Mouse (Mus musculus): ENCODE measurements at regions not wholly inside any gene's neighbourhood (a gene's known extent, or its start where the extent isn't known, plus 50 kb on each side); places are given as distances from the start of the nearest gene placed in this dataset.
"Not testable (repeated sequence)": the region's sequence is repeated elsewhere in the genome, so short reads cannot be mapped to it uniquely, and the experiment has no call there.

- no peaks in the 10 kb centered on the region for H3K27me3 ChIP-seq
Measured at GRCm38 (mm10) chr11:52460190-52460780, 64.1 kb downstream of the 9530068E07Rik start.

GRCm38 (mm10) chr11:52471128-52471527 is 74.9 kb downstream of the 9530068E07Rik start:
- not testable (repeated sequence) for H3K4me2 ChIP-seq; H3K27me3 ChIP-seq; H3K36me3 ChIP-seq (ENCODE audit: poor library complexity, severe bottlenecking); H3K4me3 ChIP-seq; ATAC-seq; H3K9ac ChIP-seq; H3K27ac ChIP-seq; H3K4me1 ChIP-seq; H3K9me3 ChIP-seq (replicated peaks)
- 90% methylated on average over 6 of the region's 6 CpGs for WGBS

More at GRCm38 (mm10) chr11:52460190-52460780, 64.1 kb downstream of the 9530068E07Rik start:
- no peak for ATAC-seq
- Histone ChIP-seq H3K4me1 (no peaks in the 10 kb centered on the region), H3K36me3 (ENCODE audit: poor library complexity, severe bottlenecking) (no peaks in the 10 kb centered on the region), H3K27ac (no peak overlapping the region), H3K9ac (no peak overlapping the region), H3K4me3 (no peak overlapping the region), H3K9me3 (replicated peaks) (no peaks in the 10 kb centered on the region), H3K4me2 (no peak overlapping the region)
- WGBS, result 74% methylated on average over 7 of the region's 7 CpGs

- H3K9me3 ChIP-seq (replicated peaks); H3K4me2 ChIP-seq; H3K27ac ChIP-seq; ATAC-seq; H3K27me3 ChIP-seq; H3K4me1 ChIP-seq; H3K9ac ChIP-seq; H3K36me3 ChIP-seq (ENCODE audit: poor library complexity, severe bottlenecking); H3K4me3 ChIP-seq: not testable (repeated sequence)
- 71% methylated on average over 10 of the region's 10 CpGs for WGBS
Measured at GRCm38 (mm10) chr11:52480111-52480510, 83.9 kb downstream of the 9530068E07Rik start.

DNA sequence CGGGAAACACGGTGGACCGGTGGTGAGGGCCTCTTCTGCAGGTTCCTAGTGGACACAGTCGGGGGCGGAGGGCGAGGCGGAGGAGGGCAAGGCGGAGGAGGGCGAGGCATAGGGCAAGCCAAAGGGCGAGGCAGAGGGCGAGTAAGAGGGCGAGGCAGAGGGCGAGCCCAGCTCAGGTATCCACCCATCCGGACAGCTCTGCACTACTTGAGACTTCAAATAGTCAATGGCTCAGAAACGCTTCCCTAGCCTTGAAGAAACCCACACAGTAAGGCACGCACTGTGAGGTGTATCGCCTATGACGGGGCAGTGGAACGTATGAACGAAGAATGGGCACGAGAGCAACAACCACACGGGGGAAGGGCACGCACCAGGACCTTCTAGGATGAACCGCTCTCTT is 84.5 kb downstream of the 9530068E07Rik start:
- not testable (repeated sequence) for H3K4me1 ChIP-seq; H3K9me3 ChIP-seq (replicated peaks); H3K4me2 ChIP-seq; H3K36me3 ChIP-seq (ENCODE audit: poor library complexity, severe bottlenecking); H3K27me3 ChIP-seq; H3K9ac ChIP-seq; ATAC-seq; H3K27ac ChIP-seq; H3K4me3 ChIP-seq
- WGBS, result 92% methylated on average over 24 of the region's 24 CpGs

DNA sequence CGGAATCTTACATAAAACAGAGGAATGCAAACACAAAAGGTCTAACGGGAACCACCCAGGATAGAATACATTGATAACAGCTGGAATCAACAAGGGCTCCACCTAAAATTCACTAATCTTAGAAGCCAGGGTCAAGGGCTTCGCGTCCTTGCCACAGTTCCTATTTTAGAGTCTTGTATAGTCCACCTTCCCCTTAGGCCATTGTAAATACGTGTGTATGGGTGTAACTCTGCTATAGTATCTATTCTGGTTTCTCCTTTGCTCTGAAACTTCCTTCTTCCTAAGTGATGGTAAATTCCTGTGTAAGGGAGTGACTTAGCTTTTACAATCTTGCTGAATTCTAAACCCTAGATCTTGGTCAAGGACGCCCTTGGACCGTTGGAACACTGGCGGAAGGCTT is 87.3 kb downstream of the 9530068E07Rik start:
- H3K4me2 ChIP-seq; ATAC-seq; H3K4me3 ChIP-seq; H3K9me3 ChIP-seq (replicated peaks); H3K9ac ChIP-seq; H3K27ac ChIP-seq; H3K4me1 ChIP-seq; H3K27me3 ChIP-seq; H3K36me3 ChIP-seq (ENCODE audit: poor library complexity, severe bottlenecking): not testable (repeated sequence)
- WGBS, result 86% methylated on average over 6 of the region's 8 CpGs

DNA sequence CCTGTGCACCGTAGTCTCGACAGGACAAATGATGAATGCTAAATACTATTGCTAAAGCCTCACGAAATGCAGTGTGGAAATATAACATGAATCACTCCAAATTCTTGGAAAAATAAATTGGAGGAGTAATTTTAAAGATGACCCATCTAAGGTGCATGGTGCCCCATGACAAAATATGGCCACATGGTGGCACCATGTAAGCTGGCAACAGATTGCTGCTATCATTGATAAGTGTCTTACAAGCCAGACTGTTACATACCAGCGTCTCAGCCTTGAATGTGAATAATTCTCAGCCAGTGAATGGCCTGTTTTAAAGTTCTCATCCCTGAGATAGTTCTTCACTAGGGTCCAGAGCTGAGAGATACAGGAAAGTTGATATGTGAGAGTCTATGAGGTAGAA is 92.3 kb downstream of the 9530068E07Rik start:
- not testable (repeated sequence) for H3K9ac ChIP-seq; H3K4me3 ChIP-seq; H3K27me3 ChIP-seq; H3K4me2 ChIP-seq; H3K9me3 ChIP-seq (replicated peaks); ATAC-seq; H3K36me3 ChIP-seq (ENCODE audit: poor library complexity, severe bottlenecking); H3K4me1 ChIP-seq; H3K27ac ChIP-seq
- 76% methylated on average over 4 of the region's 4 CpGs for WGBS

- H3K4me2 ChIP-seq, result no peak overlapping the region
- H3K27me3 ChIP-seq, result no peaks in the 10 kb centered on the region
- H3K4me3 ChIP-seq, result no peak overlapping the region
- no peak overlapping the region for H3K27ac ChIP-seq
- no peaks in the 10 kb centered on the region for H3K36me3 ChIP-seq (ENCODE audit: poor library complexity, severe bottlenecking)
- 85% methylated on average over 6 of the region's 6 CpGs for WGBS
- ATAC-seq, result no peak
- H3K4me1 ChIP-seq, result no peaks in the 10 kb centered on the region
- H3K9me3 ChIP-seq (replicated peaks), result no peaks in the 10 kb centered on the region
- H3K9ac ChIP-seq, result no peak overlapping the region
Measured at GRCm38 (mm10) chr11:52493336-52493735, 97.1 kb downstream of the 9530068E07Rik start.

DNA sequence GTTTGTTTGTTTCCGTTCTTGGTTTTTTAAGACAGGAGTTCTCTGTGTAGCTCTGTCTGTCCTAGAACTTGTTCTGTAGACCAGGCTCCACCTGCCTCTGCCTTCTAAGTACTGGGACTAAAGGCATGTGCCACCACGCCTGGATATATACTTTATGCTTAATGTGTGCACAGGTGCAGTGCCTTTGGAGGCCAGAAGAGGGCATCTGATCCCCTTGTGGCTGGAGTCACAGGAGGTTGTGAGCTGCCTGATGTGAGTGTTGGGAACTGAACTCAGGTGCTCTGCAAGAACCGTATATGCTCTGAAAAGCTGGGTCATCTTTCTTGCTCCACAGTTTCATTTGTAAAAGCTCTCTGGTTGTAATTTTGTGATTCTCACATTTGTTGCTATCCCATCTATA is 100.7 kb downstream of the 9530068E07Rik start:
- no peak overlapping the region for H3K4me2 ChIP-seq
- no peak overlapping the region for H3K4me3 ChIP-seq
- H3K4me1 ChIP-seq, result no peaks in the 10 kb centered on the region
- no peak overlapping the region for H3K9ac ChIP-seq
- H3K27ac ChIP-seq, result no peak overlapping the region
- no peaks in the 10 kb centered on the region for H3K9me3 ChIP-seq (replicated peaks)
- ATAC-seq, result no peak
- no peaks in the 10 kb centered on the region for H3K36me3 ChIP-seq (ENCODE audit: poor library complexity, severe bottlenecking)
- H3K27me3 ChIP-seq, result no peaks in the 10 kb centered on the region
- 86% methylated on average over 3 of the region's 3 CpGs for WGBS

- Histone ChIP-seq H3K4me1 (no peaks in the 10 kb centered on the region), H3K36me3 (ENCODE audit: poor library complexity, severe bottlenecking) (no peaks in the 10 kb centered on the region), H3K9ac (no peak overlapping the region), H3K4me2 (no peak overlapping the region), H3K4me3 (no peak overlapping the region), H3K9me3 (replicated peaks) (no peaks in the 10 kb centered on the region; the same call in 1 of the 2 replicates), H3K27ac (no peak overlapping the region), H3K27me3 (no peaks in the 10 kb centered on the region)
- ATAC-seq, result no peak
- 83% methylated on average over 10 of the region's 10 CpGs for WGBS
Measured at GRCm38 (mm10) chr11:52502759-52503365, 106.6 kb downstream of the 9530068E07Rik start.

DNA sequence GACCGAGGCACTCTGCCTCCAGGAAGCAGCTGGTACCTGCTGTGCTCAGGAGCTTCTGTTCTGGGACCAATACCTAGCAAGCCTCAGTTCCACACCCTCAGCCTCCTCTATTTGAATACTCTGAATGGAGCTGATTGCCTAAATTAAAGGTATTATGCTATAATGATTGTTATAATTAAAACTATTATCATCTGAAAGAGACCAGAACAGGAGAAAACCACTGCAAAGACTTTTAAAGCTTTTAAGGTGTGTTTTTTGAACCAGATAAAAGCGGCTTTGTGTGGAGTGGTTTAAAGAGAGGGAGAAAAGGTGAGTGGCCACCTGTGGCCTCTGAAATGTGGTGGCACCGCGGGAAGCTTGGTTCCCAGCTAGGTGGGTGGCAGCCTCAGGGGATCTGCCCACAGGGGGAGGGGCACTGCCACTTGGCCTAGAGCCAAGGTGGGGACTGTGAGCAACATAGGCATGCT is 115.6 kb downstream of the 9530068E07Rik start:
- Histone ChIP-seq H3K9me3 (replicated peaks) (peaks cover 4% of the 10 kb centered on the region; the same call in 1 of the 2 replicates), H3K27me3 (0 out of 2 replicates have a peak, but pooled peaks cover 8% of the 10 kb centered on the region), H3K9ac (no peak overlapping the region), H3K36me3 (ENCODE audit: poor library complexity, severe bottlenecking) (no peaks in the 10 kb centered on the region), H3K27ac (no peak overlapping the region), H3K4me1 (peaks cover 5% of the 10 kb centered on the region), H3K4me2 (no peak overlapping the region), H3K4me3 (no peak overlapping the region)
- no peak for ATAC-seq
- WGBS, result 44% methylated on average over 4 of the region's 4 CpGs

DNA sequence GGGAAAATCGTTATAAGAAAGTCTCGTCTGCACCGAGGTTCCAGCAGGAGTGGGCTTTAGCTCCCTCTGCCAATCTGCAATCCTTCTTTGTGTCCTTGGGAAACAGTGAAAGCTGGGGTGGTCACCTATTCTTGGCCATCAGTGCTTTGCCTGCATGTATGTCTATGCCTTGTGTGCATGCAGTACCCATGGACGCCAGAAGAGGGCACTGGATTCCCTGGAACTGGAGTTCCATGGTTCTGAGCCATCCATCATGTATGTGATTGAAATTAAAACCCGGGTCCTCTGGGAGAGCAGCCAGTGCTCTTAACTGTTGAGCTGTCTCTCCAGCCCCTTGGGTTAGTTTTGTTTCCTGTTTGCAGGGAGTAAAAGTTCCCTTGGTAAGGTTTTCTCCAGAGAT is 121.1 kb downstream of the 9530068E07Rik start:
- no peak overlapping the region for H3K4me3 ChIP-seq
- 0 out of 2 replicates have a peak, but pooled peaks cover 8% of the 10 kb centered on the region for H3K27me3 ChIP-seq
- peaks cover 5% of the 10 kb centered on the region; the same call in 1 of the 2 replicates for H3K9me3 ChIP-seq (replicated peaks)
- peaks cover 5% of the 10 kb centered on the region for H3K4me1 ChIP-seq
- no peak overlapping the region for H3K27ac ChIP-seq
- H3K9ac ChIP-seq, result no peak overlapping the region
- no peaks in the 10 kb centered on the region for H3K36me3 ChIP-seq (ENCODE audit: poor library complexity, severe bottlenecking)
- no peak overlapping the region for H3K4me2 ChIP-seq
- 78% methylated on average over 5 of the region's 5 CpGs for WGBS
- ATAC-seq, result no peak

GRCm38 (mm10) chr11:52519877-52520276 is 123.6 kb downstream of the 9530068E07Rik start:
- H3K36me3 ChIP-seq (ENCODE audit: poor library complexity, severe bottlenecking), result no peaks in the 10 kb centered on the region
- H3K4me3 ChIP-seq, result no peak overlapping the region
- no peak overlapping the region for H3K27ac ChIP-seq
- H3K9me3 ChIP-seq (replicated peaks), result peaks cover 5% of the 10 kb centered on the region; the same call in 1 of the 2 replicates
- H3K4me2 ChIP-seq, result no peak overlapping the region
- H3K27me3 ChIP-seq, result 0 out of 2 replicates have a peak, but pooled peaks cover 8% of the 10 kb centered on the region
- no peak overlapping the region for H3K9ac ChIP-seq
- 46% methylated on average over 3 of the region's 3 CpGs for WGBS
- peaks cover 10% of the 10 kb centered on the region; the same call in 1 of the 2 replicates for H3K4me1 ChIP-seq
- ATAC-seq, result no peak

Measured in forebrain, embryonic 13.5 days (tissue).